Mouse (Mus musculus): ENCODE results near the gene Tjap1. TPM values are rescaled to one million over a fixed set of nuclear protein-coding genes. Genes with fewer than 3 reads are reported as not detected.
A peak's percentile ranks its signal among the peaks of the same experiment; 100 is the strongest.

Gene Tjap1
- total RNA-seq (2012; rRNA removed) (11.0 and 12.9 TPM in 2 replicates), polyA plus RNA-seq (2012; ENCODE audit: insufficient read depth in 1 of 2, insufficient read length in 2 of 2, low read depth in 1 of 2, low replicate concordance in 2 of 2, missing spikeins in 1 of 2) (10 to 100 TPM in 1 of 2 experiments, not detected in 1; 41.2 TPM)

DNA sequence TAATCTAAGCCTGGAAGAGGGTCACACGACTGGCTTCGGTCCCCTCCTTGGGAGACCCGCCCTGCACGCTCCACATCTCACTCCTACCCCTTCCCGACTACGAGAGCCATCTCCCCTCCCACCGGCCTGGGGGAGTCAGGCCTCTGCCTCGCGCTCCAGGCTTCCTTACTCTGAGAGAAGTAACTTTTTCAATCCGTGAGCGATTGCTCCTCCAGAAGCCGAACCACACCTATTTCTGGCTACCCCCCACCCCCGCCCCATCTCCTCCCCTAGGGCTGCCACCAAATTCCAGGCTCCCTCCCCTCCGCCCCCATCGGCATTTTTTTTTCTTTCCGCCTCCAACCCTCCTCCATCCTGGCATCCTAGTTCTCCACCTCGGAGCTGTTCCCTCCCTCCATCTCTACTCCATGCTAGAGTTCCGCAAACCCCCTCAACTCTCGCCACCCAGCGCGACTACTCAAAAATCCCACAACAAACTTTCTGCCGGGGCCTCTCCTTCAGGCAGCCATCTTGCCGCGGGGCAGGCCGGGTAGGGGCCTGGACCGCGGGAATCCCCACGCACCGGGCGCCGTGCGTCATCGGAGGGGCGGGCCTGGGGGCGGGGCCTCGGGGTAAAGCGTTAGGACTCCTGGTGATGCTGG lies at the start of gene Tjap1:
TSS of gene Tjap1 (minus strand) at position 544 of the 641 bp plus-strand sequence.
- Histone ChIP-seq H3K4me3 (ENCODE audit: control insufficient read depth in 1 of 2, insufficient read depth in 1 of 2, low read depth in 2 of 2, low read length in 2 of 2) (peak within 1 kb of the TSS; percentile 87 to 91), H3K36me3 (ENCODE audit: control insufficient read depth in 1 of 2, insufficient read depth in 2 of 2, low read length in 2 of 2) (peaks cover 2 to 13% of the 10 kb centered on the region in 2 experiments), H3K27ac (ENCODE audit: control insufficient read depth, low read depth, low read length) (peak within 1 kb of the TSS; percentile 89), H3K9ac (ENCODE audit: control insufficient read depth, low read depth, low read length, poor library complexity, severe bottlenecking) (peak within 1 kb of the TSS; percentile 90), H3K79me2 (ENCODE audit: control insufficient read depth, insufficient read depth, low read length, poor library complexity) (peaks cover 23% of the 10 kb centered on the region), H3K27me3 (ENCODE audit: control insufficient read depth in 1 of 2, insufficient read depth in 2 of 2, low read length in 2 of 2) (no peaks in the 10 kb centered on the region), H3K4me1 (ENCODE audit: control insufficient read depth in 1 of 2, insufficient read depth in 2 of 2, low read length in 2 of 2) (peaks cover 0 to 17% of the 10 kb centered on the region in 2 experiments; a peak in 3 of 4 replicates), H3K9me3 (replicated peaks; ENCODE audit: insufficient read depth, low read length) (no peaks in the 10 kb centered on the region)
- no peak for TF ChIP-seq MYB (IDR thresholded peaks at IDR 0.05; ENCODE audit: low read depth, low read length)
- no peak for TF ChIP-seq MEF2A (IDR thresholded peaks at IDR 0.05; ENCODE audit: extremely low read depth, insufficient replicate concordance, low read depth, low read length, poor library complexity, severe bottlenecking)
- TF ChIP-seq TCF12 (IDR thresholded peaks at IDR 0.05; ENCODE audit: low read depth, low read length) = 0 out of 2 replicates have a peak, but pooled peaks have one; percentile 5
- peak; percentile 73; the same call in 1 of the 2 replicates for TF ChIP-seq POLR2AphosphoS2 (IDR thresholded peaks at IDR 0.05; ENCODE audit: low read length)
- TF ChIP-seq ETS1 (IDR thresholded peaks at IDR 0.05; ENCODE audit: low read depth, low read length) = no peak; the same call in 1 of the 2 replicates
- peak; percentile 56; the same call in 1 of the 2 replicates for TF ChIP-seq TBP (IDR thresholded peaks at IDR 0.05; ENCODE audit: low read depth, low read length)
- no peak for TF ChIP-seq EP300 (IDR thresholded peaks at IDR 0.05; ENCODE audit: low read depth in 1 of 2, low read length in 2 of 2)
- peak; percentile 32; the same call in 1 of the 2 replicates for TF ChIP-seq MXI1 (IDR thresholded peaks at IDR 0.05; ENCODE audit: low read depth, low read length)
- TF ChIP-seq BHLHE40 (IDR thresholded peaks at IDR 0.05; ENCODE audit: borderline replicate concordance, low read depth, low read length) = no peak
- peak; percentile 91 to 92 for TF ChIP-seq POLR2A (IDR thresholded peaks at IDR 0.05; ENCODE audit: control insufficient read depth in 1 of 2, insufficient read depth in 1 of 2, low read depth in 1 of 2, low read length in 2 of 2, poor library complexity in 1 of 2)
- TF ChIP-seq RCOR1 (IDR thresholded peaks at IDR 0.05; ENCODE audit: low read depth, low read length) = no peak
- no peak for TF ChIP-seq ELF1 (IDR thresholded peaks at IDR 0.05; ENCODE audit: low read depth, low read length)
- TF ChIP-seq SIN3A (IDR thresholded peaks at IDR 0.05; ENCODE audit: low read length) = peak; percentile 55; the same call in 1 of the 2 replicates
- TF ChIP-seq ZKSCAN1 (IDR thresholded peaks at IDR 0.05; ENCODE audit: low read depth, low read length) = no peak
- no peak for TF ChIP-seq CHD2 (IDR thresholded peaks at IDR 0.05; ENCODE audit: low read length)
- no peak for TF ChIP-seq MAFK (IDR thresholded peaks at IDR 0.05; ENCODE audit: borderline replicate concordance, low read depth, low read length)
- no peak for TF ChIP-seq NRF1 (IDR thresholded peaks at IDR 0.05; ENCODE audit: insufficient read depth, low read depth, low read length, poor library complexity, severe bottlenecking)
- TF ChIP-seq RAD21 (IDR thresholded peaks at IDR 0.05; ENCODE audit: low read depth, low read length) = no peak
- peak; percentile 58; the same call in 1 of the 2 replicates for TF ChIP-seq MAZ (IDR thresholded peaks at IDR 0.05; ENCODE audit: low read depth, low read length)
- peak; percentile 82 for TF ChIP-seq HCFC1 (IDR thresholded peaks at IDR 0.05; ENCODE audit: low read depth, low read length)
- peak; percentile 74; the same call in 1 of the 2 replicates for TF ChIP-seq E2F4 (IDR thresholded peaks at IDR 0.05; ENCODE audit: borderline replicate concordance, low read depth, low read length)
- TF ChIP-seq ZNF384 (IDR thresholded peaks at IDR 0.05; ENCODE audit: low read depth, low read length) = peak; percentile 74
- no peak for TF ChIP-seq ZC3H11A (IDR thresholded peaks at IDR 0.05; ENCODE audit: low read depth, low read length)
- no peak for TF ChIP-seq GABPA (IDR thresholded peaks at IDR 0.05; ENCODE audit: low read depth, low read length)
- TF ChIP-seq NELFE (IDR thresholded peaks at IDR 0.05; ENCODE audit: low read depth, low read length) = peak; percentile 81
- no peak for TF ChIP-seq JUND (IDR thresholded peaks at IDR 0.05; ENCODE audit: low read depth, low read length)
- no peak for TF ChIP-seq TAL1 (IDR thresholded peaks at IDR 0.05; ENCODE audit: low read length)
- no peak for TF ChIP-seq USF1 (IDR thresholded peaks at IDR 0.05; ENCODE audit: low read depth, low read length)
- TF ChIP-seq GATA1 (IDR thresholded peaks at IDR 0.05; ENCODE audit: low read depth, low read length) = no peak
- TF ChIP-seq KAT2A (conservative IDR thresholded peaks at IDR 0.05; ENCODE audit: low read depth, low read length) = no peak; the same call in 1 of the 2 replicates
- TF ChIP-seq UBTF (IDR thresholded peaks at IDR 0.05; ENCODE audit: borderline replicate concordance, insufficient read depth, low read depth, low read length) = no peak
- peak; percentile 88 for DNase-seq (ENCODE audit: low read depth, low spot score)

All from MEL (cell line).